Mouse (Mus musculus) embryonic facial prominence, embryonic 15.5 days (tissue): Measurements from ENCODE around the gene Cox10. TPM values are rescaled to one million over a fixed set of nuclear protein-coding genes. Genes with fewer than 3 reads are reported as not detected.
A peak's percentile ranks its signal among the peaks of the same experiment; 100 is the strongest.

Experiments
- ATAC-seq: fragments of 200-750 bp; cut with Nextera tagmentation; 2 replicates; pipeline ENCODE4 v1.8.0; 2017; ENCODE audit warnings: low read depth, moderate TSS enrichment; ENCODE audit not compliant: insufficient number of reproducible peaks, low FRiP score, low TSS enrichment
- H3K27ac ChIP-seq: fragments of 300-500 bp; sonication (generic); replicated peaks from 2 replicates; pipeline ENCODE4 v1.5.1; 2015; ENCODE audit warnings: mild to moderate bottlenecking, inconsistent platforms
- H3K27me3 ChIP-seq: fragments of 300-500 bp; sonication (generic); 2 replicates; pipeline ENCODE4 v1.6.1; 2015; ENCODE audit warnings: inconsistent platforms
- H3K36me3 ChIP-seq: fragments of 300-500 bp; sonication (generic); 2 replicates; pipeline ENCODE4 v1.6.1; 2015; ENCODE audit warnings: mild to moderate bottlenecking, inconsistent platforms
- H3K4me1 ChIP-seq: fragments of 300-500 bp; sonication (generic); 2 replicates; pipeline ENCODE4 v1.6.1; 2015; ENCODE audit warnings: inconsistent platforms
- H3K4me2 ChIP-seq: fragments of 300-500 bp; sonication (generic); replicated peaks from 2 replicates; pipeline ENCODE4 v1.6.1; 2015; ENCODE audit warnings: mild to moderate bottlenecking, inconsistent platforms
- H3K4me3 ChIP-seq: fragments of 300-500 bp; sonication (generic); replicated peaks from 2 replicates; pipeline ENCODE4 v1.5.1; 2015; ENCODE audit warnings: mild to moderate bottlenecking, inconsistent platforms
- H3K9ac ChIP-seq: fragments of 300-500 bp; sonication (generic); 2 replicates; pipeline ENCODE4 v1.6.1; 2015; ENCODE audit warnings: inconsistent platforms
- H3K9me3 ChIP-seq: fragments of 300-500 bp; sonication (generic); replicated peaks from 2 replicates; pipeline ENCODE4 v1.6.1; 2016; ENCODE audit warnings: inconsistent platforms
- WGBS: fragments of 180-500 bp; shearing (Covaris S2); methylation state at CpG from one replicate; pipeline ENCODE4 v1.1.7; 2015; 5-methylcytosine and 5-hydroxymethylcytosine counted together
- polyA plus RNA-seq: library from polyadenylated mRNA; unstranded; fragments of >200 nt; fragmentation: Nextera tagmentation; extraction: Ambion mirVana; gene quantifications from 2 replicates; pipeline ENCODE4 v1.2.1, GENCODE M21; 2015

The Cox10 gene
- polyA plus RNA-seq, 1 experiment from 2014 or later = 21.6 TPM

DNA sequence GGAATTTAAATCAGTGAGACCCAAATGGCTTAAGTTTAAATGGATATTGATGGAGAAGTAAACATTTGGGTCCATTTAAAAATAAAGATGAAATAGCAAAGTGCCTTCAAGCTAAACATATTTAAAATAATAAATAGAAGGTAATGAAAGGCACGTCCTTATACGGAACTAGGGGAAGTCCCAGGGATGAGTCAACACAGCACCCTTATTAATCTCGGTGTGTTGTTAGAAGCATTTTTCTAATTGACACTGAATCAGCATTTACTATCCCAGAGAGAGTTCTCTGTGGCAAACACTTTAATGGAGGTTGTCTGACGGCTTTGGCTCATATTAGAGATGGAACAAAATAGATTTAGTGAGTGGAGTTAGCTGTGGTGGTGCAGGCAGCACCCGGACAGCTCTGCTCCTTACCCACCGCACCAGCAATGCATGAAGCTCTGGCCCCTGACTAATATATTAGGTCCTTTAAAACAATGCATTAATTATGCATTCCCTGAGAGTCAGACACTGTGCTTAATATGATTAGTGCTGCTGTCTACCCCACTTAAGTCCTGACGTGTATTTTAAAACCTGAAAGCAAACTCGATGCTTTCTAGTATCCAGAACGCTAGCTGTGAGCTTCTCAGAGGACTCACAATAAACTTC is 56.7 kb downstream of the Cox10 start:
- H3K4me3 ChIP-seq = no peak overlapping the region
- no peak overlapping the region for H3K9ac ChIP-seq
- no peaks in the 10 kb centered on the region for H3K27me3 ChIP-seq
- no peaks in the 10 kb centered on the region for H3K36me3 ChIP-seq
- 40% methylated on average over 9 of the region's 9 CpGs for WGBS
- no peak for ATAC-seq
- no peak overlapping the region; the same call in 1 of the 2 replicates for H3K27ac ChIP-seq
- no peaks in the 10 kb centered on the region; the same call in 1 of the 2 replicates for H3K4me1 ChIP-seq
- H3K4me2 ChIP-seq = no peak overlapping the region
- no peaks in the 10 kb centered on the region for H3K9me3 ChIP-seq

DNA sequence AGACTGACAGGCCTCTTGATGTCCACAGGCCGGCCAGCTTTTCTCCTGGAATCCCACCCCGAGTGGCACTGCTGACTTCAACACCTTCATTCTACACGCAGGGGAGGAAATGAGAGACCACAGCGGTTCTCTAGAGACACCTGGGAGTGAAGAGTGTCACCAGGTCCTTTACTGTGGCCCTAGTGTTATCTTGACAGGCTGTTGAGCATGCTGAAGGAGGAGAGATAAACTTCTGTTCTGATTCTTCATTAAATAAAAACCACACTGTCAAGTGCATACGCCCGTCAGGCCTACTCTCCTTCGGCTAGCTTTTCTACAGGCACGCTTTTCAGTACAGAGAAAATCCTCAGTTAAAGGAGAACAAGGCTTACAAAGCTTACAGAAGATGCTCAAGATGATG is 60.0 kb downstream of the Cox10 start:
- Histone ChIP-seq H3K4me3 (no peak overlapping the region), H3K27me3 (no peaks in the 10 kb centered on the region), H3K4me2 (no peak overlapping the region), H3K36me3 (no peaks in the 10 kb centered on the region), H3K27ac (no peak overlapping the region), H3K9me3 (no peaks in the 10 kb centered on the region), H3K9ac (no peak overlapping the region), H3K4me1 (peaks cover 4% of the 10 kb centered on the region; the same call in 1 of the 2 replicates)
- ATAC-seq = no peak
- 82% methylated on average over 8 of the region's 8 CpGs for WGBS

- H3K4me1 ChIP-seq = peaks cover 4% of the 10 kb centered on the region; the same call in 1 of the 2 replicates
- H3K4me3 ChIP-seq = no peak overlapping the region
- ATAC-seq = no peak
- 86% methylated on average over 5 of the region's 5 CpGs for WGBS
- H3K27me3 ChIP-seq = no peaks in the 10 kb centered on the region
- H3K4me2 ChIP-seq = no peak overlapping the region
- no peaks in the 10 kb centered on the region for H3K36me3 ChIP-seq
- H3K27ac ChIP-seq = no peak overlapping the region
- H3K9me3 ChIP-seq = no peaks in the 10 kb centered on the region
- no peak overlapping the region for H3K9ac ChIP-seq
These were observed 61.1 kb downstream of the Cox10 start for GRCm38 (mm10) chr11:64018165-64018564.

- ATAC-seq = no peak
- H3K27me3 ChIP-seq = no peaks in the 10 kb centered on the region
- 70% methylated on average over 6 of the region's 6 CpGs for WGBS
- H3K4me1 ChIP-seq = peaks cover 4% of the 10 kb centered on the region; the same call in 1 of the 2 replicates
- H3K4me3 ChIP-seq = no peak overlapping the region
- no peaks in the 10 kb centered on the region for H3K9me3 ChIP-seq
- H3K36me3 ChIP-seq = no peaks in the 10 kb centered on the region
- H3K9ac ChIP-seq = no peak overlapping the region
- no peak overlapping the region for H3K4me2 ChIP-seq
- H3K27ac ChIP-seq = no peak overlapping the region; the same call in 1 of the 2 replicates
These were observed 64.0 kb downstream of the Cox10 start for GRCm38 (mm10) chr11:64015309-64015708.

GRCm38 (mm10) chr11:64010724-64011496 is 68.4 kb downstream of the Cox10 start:
- Histone ChIP-seq H3K4me1 (peaks cover 4% of the 10 kb centered on the region; the same call in 1 of the 2 replicates), H3K27ac (no peak overlapping the region), H3K9ac (no peak overlapping the region), H3K4me2 (no peak overlapping the region), H3K27me3 (no peaks in the 10 kb centered on the region), H3K4me3 (no peak overlapping the region), H3K36me3 (no peaks in the 10 kb centered on the region), H3K9me3 (no peaks in the 10 kb centered on the region)
- WGBS = 83% methylated on average over 22 of the region's 22 CpGs
- ATAC-seq = no peak

- WGBS = 67% methylated on average over 4 of the region's 4 CpGs
- no peak overlapping the region for H3K4me2 ChIP-seq
- H3K4me1 ChIP-seq = peaks cover 6% of the 10 kb centered on the region; the same call in 1 of the 2 replicates
- no peaks in the 10 kb centered on the region for H3K9me3 ChIP-seq
- no peak overlapping the region for H3K9ac ChIP-seq
- no peaks in the 10 kb centered on the region for H3K36me3 ChIP-seq
- no peaks in the 10 kb centered on the region for H3K27me3 ChIP-seq
- 0 out of 2 replicates have a peak overlapping the region, but pooled peaks have one; percentile 25 for H3K27ac ChIP-seq
- H3K4me3 ChIP-seq = no peak overlapping the region
- no peak for ATAC-seq
These were observed 75.1 kb downstream of the Cox10 start for GRCm38 (mm10) chr11:64004152-64004551.

- H3K4me3 ChIP-seq = no peak overlapping the region
- no peak overlapping the region for H3K27ac ChIP-seq
- no peak overlapping the region for H3K9ac ChIP-seq
- H3K4me2 ChIP-seq = no peak overlapping the region
- H3K36me3 ChIP-seq = no peaks in the 10 kb centered on the region
- peaks cover 6% of the 10 kb centered on the region; the same call in 1 of the 2 replicates for H3K4me1 ChIP-seq
- H3K9me3 ChIP-seq = no peaks in the 10 kb centered on the region
- peak; percentile 72 for ATAC-seq
- H3K27me3 ChIP-seq = no peaks in the 10 kb centered on the region
- WGBS = 43% methylated on average over 3 of the region's 3 CpGs
These were observed 75.8 kb downstream of the Cox10 start for GRCm38 (mm10) chr11:64003484-64003883.

GRCm38 (mm10) chr11:64002629-64003028 is 76.6 kb downstream of the Cox10 start:
- Histone ChIP-seq H3K4me2 (no peak overlapping the region), H3K27ac (no peak overlapping the region), H3K4me1 (peaks cover 6% of the 10 kb centered on the region; the same call in 1 of the 2 replicates), H3K9ac (no peak overlapping the region), H3K9me3 (no peaks in the 10 kb centered on the region), H3K4me3 (no peak overlapping the region), H3K27me3 (no peaks in the 10 kb centered on the region), H3K36me3 (no peaks in the 10 kb centered on the region)
- WGBS = 91% methylated on average over 2 of the region's 2 CpGs
- ATAC-seq = no peak

- ATAC-seq = no peak
- Histone ChIP-seq H3K4me3 (no peak overlapping the region), H3K4me1 (peaks cover 6% of the 10 kb centered on the region; the same call in 1 of the 2 replicates), H3K27me3 (no peaks in the 10 kb centered on the region), H3K4me2 (no peak overlapping the region), H3K9me3 (no peaks in the 10 kb centered on the region), H3K36me3 (no peaks in the 10 kb centered on the region), H3K9ac (no peak overlapping the region), H3K27ac (no peak overlapping the region)
- WGBS = 61% methylated on average over 2 of the region's 2 CpGs
These were observed 78.2 kb downstream of the Cox10 start for GRCm38 (mm10) chr11:64001111-64001510.

DNA sequence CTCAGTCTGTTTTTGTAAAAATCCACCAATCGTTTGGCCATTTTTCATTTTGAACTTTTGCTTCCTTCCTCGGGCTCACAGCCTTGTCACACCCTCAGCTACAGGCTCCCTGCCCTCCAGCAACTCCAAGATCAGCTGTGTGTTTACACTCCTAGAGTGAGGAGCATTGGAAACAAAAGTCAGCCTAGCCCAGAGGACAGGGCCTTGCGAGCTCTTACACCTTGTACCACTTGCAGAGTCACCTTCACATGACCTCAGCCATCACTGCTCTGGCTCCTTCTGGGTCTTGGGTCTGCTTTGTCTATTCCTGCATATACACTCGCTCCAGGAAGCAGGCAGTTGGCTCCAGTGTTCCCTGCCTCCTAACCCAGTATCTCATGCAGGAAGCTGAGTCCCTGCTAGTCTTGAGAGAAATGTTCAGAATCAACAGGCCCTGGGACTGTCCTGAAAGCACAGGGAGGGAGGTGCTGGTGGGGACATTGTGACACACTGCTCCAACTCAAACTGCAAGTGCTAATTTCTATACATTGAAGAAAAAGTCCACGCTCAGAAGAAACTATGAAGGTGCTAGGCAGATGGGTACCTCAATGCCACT is 79.0 kb downstream of the Cox10 start:
- Histone ChIP-seq H3K9me3 (no peaks in the 10 kb centered on the region), H3K4me1 (peaks cover 6% of the 10 kb centered on the region; the same call in 1 of the 2 replicates), H3K4me2 (no peak overlapping the region), H3K27ac (no peak overlapping the region), H3K27me3 (no peaks in the 10 kb centered on the region), H3K4me3 (no peak overlapping the region), H3K36me3 (no peaks in the 10 kb centered on the region), H3K9ac (no peak overlapping the region)
- ATAC-seq = no peak
- WGBS = 57% methylated on average over 5 of the region's 5 CpGs

GRCm38 (mm10) chr11:63999431-63999830 is 79.8 kb downstream of the Cox10 start:
- Histone ChIP-seq H3K9me3 (no peaks in the 10 kb centered on the region), H3K4me3 (no peak overlapping the region), H3K27me3 (no peaks in the 10 kb centered on the region), H3K27ac (no peak overlapping the region), H3K4me2 (no peak overlapping the region), H3K9ac (no peak overlapping the region), H3K36me3 (no peaks in the 10 kb centered on the region), H3K4me1 (peaks cover 6% of the 10 kb centered on the region; the same call in 1 of the 2 replicates)
- no peak for ATAC-seq
- WGBS = 78% methylated on average over 6 of the region's 6 CpGs
